In genomic region chr10:120926156-120926555, GRCm38 (mm10) we compare ENCODE assay signal across 22 mouse cellular contexts.
"Had no signal": no experiment of that assay in that cellular context is flagged by ENCODE, and none has a peak within 500 bp of the region (broad histone marks: within the 10 kb centered on the region; RNA-seq: fewer than 3 reads in every experiment).

No protein-coding gene starts in this region.

- DNase-seq: gastrocnemius, postnatal 14 days; heart, adult 18-20 months; heart, postnatal 10 days; heart, postnatal 36 days; kidney, adult 11 months; kidney, adult 8-10 months; kidney, postnatal 10 days; kidney, postnatal 25 days; kidney, postnatal 4 days; liver; liver, embryonic 13.5 days had no signal

- H3K9ac ChIP-seq: heart, embryonic 12.5 days; hindbrain, embryonic 13.5 days; hindbrain, embryonic 15.5 days; limb, embryonic 12.5 days; liver, embryonic 13.5 days had no signal

- H3K4me1 ChIP-seq: heart, embryonic 10.5 days; hindbrain, embryonic 13.5 days; hindbrain, embryonic 15.5 days; limb, embryonic 10.5 days; limb, embryonic 12.5 days; liver, embryonic 13.5 days had no signal

- H3K9me3 ChIP-seq: heart, embryonic 10.5 days; heart, embryonic 12.5 days; hindbrain, embryonic 13.5 days; hindbrain, embryonic 15.5 days; limb, embryonic 10.5 days; limb, embryonic 12.5 days; liver, embryonic 13.5 days had no signal

- H3K4me2 ChIP-seq: heart, embryonic 12.5 days; hindbrain, embryonic 13.5 days; hindbrain, embryonic 15.5 days; limb, embryonic 12.5 days; liver, embryonic 11.5 days; liver, embryonic 13.5 days had no signal

- ATAC-seq: hindbrain, postnatal 0 days; intestine, embryonic 16.5 days had no signal

- H3K27ac ChIP-seq: heart, embryonic 10.5 days; hindbrain, embryonic 13.5 days; hindbrain, embryonic 15.5 days; hindbrain, postnatal 0 days; layer of hippocampus, adult 2 months; left cerebral cortex, adult 2 months; limb, embryonic 10.5 days; limb, embryonic 12.5 days; liver, embryonic 13.5 days had no signal

- H3K4me3 ChIP-seq: heart, embryonic 10.5 days; heart, embryonic 12.5 days; hindbrain, embryonic 13.5 days; hindbrain, embryonic 15.5 days; layer of hippocampus, adult 2 months; left cerebral cortex, adult 2 months; limb, embryonic 10.5 days; limb, embryonic 12.5 days; liver, embryonic 13.5 days had no signal

- H3K27me3 ChIP-seq: heart, embryonic 12.5 days; hindbrain, embryonic 13.5 days; hindbrain, embryonic 15.5 days; limb, embryonic 12.5 days; liver, embryonic 13.5 days had no signal
